Mouse (Mus musculus): ENCODE data around the gene Ppp1r15a.

GRCm38 (mm10) chr7:45538163-45539041, 12.3 kb upstream of the Ppp1r15a start:
- TF ChIP-seq PAX5 (IDR thresholded peaks at IDR 0.05; ENCODE audit: low read length) (no peak), SMC3 (IDR thresholded peaks at IDR 0.05; ENCODE audit: low read depth, low read length) (no peak), NRF1 (IDR thresholded peaks at IDR 0.05; ENCODE audit: low read depth, low read length) (no peak), BHLHE40 (IDR thresholded peaks at IDR 0.05; ENCODE audit: low read depth, low read length) (no peak)

Data from CH12.LX (cell line).